Comparison of ENCODE assay signal across 9 mouse cellular contexts in the genomic region with DNA sequence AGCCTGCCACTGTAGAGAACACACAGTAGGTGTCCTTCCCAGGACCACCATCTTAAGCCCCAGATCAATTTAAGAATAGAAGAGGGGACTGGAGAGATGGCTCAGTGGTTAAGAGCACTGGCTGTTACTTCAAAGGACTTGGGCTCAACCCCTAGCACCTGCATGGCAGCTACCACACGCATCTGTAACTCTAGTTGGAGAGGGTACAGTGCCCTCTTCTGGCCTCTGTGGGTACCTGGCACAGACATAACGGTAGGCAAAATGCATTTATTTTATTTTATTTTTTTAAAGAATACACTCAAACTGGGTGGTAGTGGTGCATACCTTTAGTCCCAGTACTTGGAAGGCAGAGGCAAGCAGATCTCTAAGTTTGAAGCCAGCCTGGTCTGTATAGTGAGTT.
DNase-seq lines count a peak whose midpoint lies in the region; ATAC-seq and TF ChIP-seq lines count a peak whose summit lies in the region.
"Had no signal": no experiment of that assay in that cellular context is flagged by ENCODE, and none has a peak within 500 bp of the region (broad histone marks: within the 10 kb centered on the region; RNA-seq: fewer than 3 reads in every experiment).

No protein-coding gene starts in this region.

- peak; percentile 21 to 41 for DNase-seq in cerebellum, postnatal 10 days
- DNase-seq in cerebellum, adult 9-11 months: no peak
- peak; percentile 60 for DNase-seq in lung, embryonic 14.5 days
- DNase-seq in lung, adult 18-20 months: no peak
- peak; percentile 73 for DNase-seq in brain, adult 2 months (ENCODE audit: low read depth, low spot score)
- DNase-seq in stomach, postnatal 0 days (ENCODE audit: low spot score): no peak
- no peak for DNase-seq in heart, postnatal 36 days

- peak; percentile 51 for TF ChIP-seq CTCF in lung, embryonic 14.5 days (IDR thresholded peaks at IDR 0.05; ENCODE audit: low read depth)
- peak; percentile 60 for TF ChIP-seq CTCF in stomach, postnatal 0 days (IDR thresholded peaks at IDR 0.05; ENCODE audit: low read depth)

- no peak overlapping the region for H3K27ac ChIP-seq in lung, embryonic 14.5 days (ENCODE audit: low read depth)
- H3K27ac ChIP-seq in stomach, postnatal 0 days (replicated peaks): no peak overlapping the region
- H3K27ac ChIP-seq: lung, embryonic 15.5 days had no signal

- intact Hi-C loops in heart, postnatal 36 days (cut with DNase I): loop anchor here (5.0 kb wide), 1 partner anchor 178 kb away; no protein-coding TSS in a partner anchor

- H3K36me3 ChIP-seq in lung, embryonic 14.5 days (ENCODE audit: insufficient read depth): no peaks in the 10 kb centered on the region
- H3K36me3 ChIP-seq in stomach, postnatal 0 days (ENCODE audit: control insufficient read depth, insufficient read depth, low read length): no peaks in the 10 kb centered on the region
- H3K36me3 ChIP-seq: lung, embryonic 15.5 days had no signal

- H3K9ac ChIP-seq in lung, embryonic 14.5 days: no peak overlapping the region
- H3K9ac ChIP-seq in stomach, postnatal 0 days (ENCODE audit: low read length): no peak overlapping the region
- H3K9ac ChIP-seq: lung, embryonic 15.5 days had no signal

- no peaks in the 10 kb centered on the region for H3K27me3 ChIP-seq in lung, embryonic 14.5 days (ENCODE audit: insufficient read depth, low read length)
- H3K27me3 ChIP-seq in stomach, postnatal 0 days (ENCODE audit: control insufficient read depth, insufficient read depth, low read length): no peaks in the 10 kb centered on the region
- H3K27me3 ChIP-seq: lung, embryonic 15.5 days had no signal

- TF ChIP-seq EP300 in stomach, postnatal 0 days (optimal IDR thresholded peaks at IDR 0.05): no peak

- peaks cover 21% of the 10 kb centered on the region; the same call in 1 of the 2 replicates for H3K4me1 ChIP-seq in lung, embryonic 14.5 days (ENCODE audit: insufficient read depth)
- H3K4me1 ChIP-seq in stomach, postnatal 0 days (replicated peaks; ENCODE audit: control insufficient read depth, insufficient read depth): 0 out of 2 replicates have a peak, but pooled peaks cover 4% of the 10 kb centered on the region

- WGBS in lung, embryonic 14.5 days: 48% methylated on average over 2 of the region's 2 CpGs
- WGBS in stomach, postnatal 0 days: 63% methylated on average over 2 of the region's 2 CpGs

- H3K9me3 ChIP-seq in lung, embryonic 14.5 days (ENCODE audit: low read depth, low read length): no peaks in the 10 kb centered on the region
- H3K9me3 ChIP-seq in stomach, postnatal 0 days (ENCODE audit: control insufficient read depth, low read length): no peaks in the 10 kb centered on the region
- H3K9me3 ChIP-seq: lung, embryonic 15.5 days had no signal

- H3K4me2 ChIP-seq in lung, embryonic 14.5 days: no peak overlapping the region
- no peak overlapping the region for H3K4me2 ChIP-seq in stomach, postnatal 0 days (replicated peaks; ENCODE audit: low read depth)
- H3K4me2 ChIP-seq: lung, embryonic 15.5 days had no signal

- no peak for ATAC-seq in lung, embryonic 14.5 days (ENCODE audit: insufficient read depth)
- ATAC-seq in stomach, postnatal 0 days (ENCODE audit: low FRiP score, low TSS enrichment): no peak
- no peak for ATAC-seq in erythroid progenitor cell, adult 5-6 weeks (replicated peaks; ENCODE audit: low FRiP score, poor library complexity, severe bottlenecking)

- no peak overlapping the region for H3K4me3 ChIP-seq in lung, embryonic 14.5 days (ENCODE audit: low read depth, low read length)
- no peak overlapping the region for H3K4me3 ChIP-seq in stomach, postnatal 0 days (ENCODE audit: low read depth, low read length)
- H3K4me3 ChIP-seq: lung, embryonic 15.5 days had no signal

Comparison
In these comparisons a context has a peak if more than half of its experiments do, and no peak if none do; other contexts are left out.
1. DNase-seq: peak in cerebellum, postnatal 10 days (2 of 2), lung, embryonic 14.5 days (single experiment) and brain, adult 2 months (single experiment); none in cerebellum, adult 9-11 months (single experiment), lung, adult 18-20 months (0 of 2), stomach, postnatal 0 days (single experiment) and heart, postnatal 36 days (0 of 2).